Mouse (Mus musculus) neural tube, embryonic 14.5 days (tissue): ENCODE measurements around the gene Cenpt. TPM values are rescaled to one million over a fixed set of nuclear protein-coding genes. Genes with fewer than 3 reads are reported as not detected.

ENCODE experiments used
- ATAC-seq: fragments of 200-750 bp; cut with Nextera tagmentation; 2 replicates; pipeline ENCODE4 v1.8.0; 2017; ENCODE audit warnings: low read depth, mild to moderate bottlenecking, moderate TSS enrichment, moderate library complexity
- H3K27ac ChIP-seq: fragments of 300-500 bp; sonication (generic); 2 replicates; pipeline ENCODE4 v1.5.1; 2014; ENCODE audit warnings: low read depth, mild to moderate bottlenecking, control low read depth, low read length, moderate library complexity, mixed read lengths
- H3K27me3 ChIP-seq: fragments of 300-500 bp; sonication (generic); 2 replicates; pipeline ENCODE4 v1.6.1; 2014; ENCODE audit warnings: low read length; ENCODE audit not compliant: control insufficient read depth, insufficient read depth
- H3K36me3 ChIP-seq: fragments of 300-500 bp; sonication (generic); 2 replicates; pipeline ENCODE4 v1.6.1; 2014; ENCODE audit warnings: low read length, mixed read lengths; ENCODE audit not compliant: control insufficient read depth, insufficient read depth
- H3K4me1 ChIP-seq: fragments of 300-500 bp; sonication (generic); 2 replicates; pipeline ENCODE4 v1.6.1; 2014; ENCODE audit warnings: low read length; ENCODE audit not compliant: control insufficient read depth, insufficient read depth
- H3K4me2 ChIP-seq: fragments of 300-500 bp; sonication (generic); 2 replicates; pipeline ENCODE4 v1.6.1; 2014; ENCODE audit warnings: mild to moderate bottlenecking, low read depth, low read length, control low read depth
- H3K4me3 ChIP-seq: fragments of 300-500 bp; sonication (generic); 2 replicates; pipeline ENCODE4 v1.5.1; 2014; ENCODE audit warnings: low read depth, low read length, control low read depth, mixed read lengths
- H3K9ac ChIP-seq: fragments of 300-500 bp; sonication (generic); replicated peaks from 2 replicates; pipeline ENCODE4 v1.6.1; 2014; ENCODE audit warnings: low read depth, mild to moderate bottlenecking, control low read depth, low read length, mixed read lengths
- H3K9me3 ChIP-seq: fragments of 300-500 bp; sonication (generic); 2 replicates; pipeline ENCODE4 v1.6.1; 2016; ENCODE audit warnings: low read length; ENCODE audit not compliant: control insufficient read depth
- WGBS: fragments of 180-500 bp; shearing (Covaris S2); extraction: QIAGEN DNeasy Blood & Tissue Kit; methylation state at CpG from one replicate; pipeline ENCODE4 v1.1.7; 2014; 5-methylcytosine and 5-hydroxymethylcytosine counted together
- polyA plus RNA-seq: library from polyadenylated mRNA; unstranded; fragments of >200 nt; fragmentation: Nextera tagmentation; extraction: Ambion mirVana; gene quantifications from 2 replicates; pipeline ENCODE4 v1.2.1, GENCODE M21; 2014

Gene Cenpt
- polyA plus RNA-seq, 1 experiment from 2014 or later = 51.4 TPM

GRCm38 (mm10) chr8:105813241-105813640 is 39.8 kb downstream of the Cenpt start:
- Histone ChIP-seq H3K4me2 (no peak overlapping the region), H3K27me3 (no peaks in the 10 kb centered on the region), H3K9me3 (no peaks in the 10 kb centered on the region), H3K27ac (no peak overlapping the region), H3K4me1 (no peaks in the 10 kb centered on the region), H3K9ac (no peak overlapping the region), H3K36me3 (no peaks in the 10 kb centered on the region), H3K4me3 (no peak overlapping the region)
- ATAC-seq = no peak
- over 99% methylated on average over 6 of the region's 6 CpGs for WGBS

- Histone ChIP-seq H3K27ac (no peak overlapping the region), H3K9ac (no peak overlapping the region), H3K4me1 (0 out of 2 replicates have a peak, but pooled peaks cover 2% of the 10 kb centered on the region), H3K36me3 (no peaks in the 10 kb centered on the region), H3K27me3 (no peaks in the 10 kb centered on the region), H3K4me3 (no peak overlapping the region), H3K4me2 (no peak overlapping the region), H3K9me3 (no peaks in the 10 kb centered on the region)
- no peak for ATAC-seq
- 90% methylated on average over 5 of the region's 5 CpGs for WGBS
Observed at GRCm38 (mm10) chr8:105812511-105812910, 40.6 kb downstream of the Cenpt start.

GRCm38 (mm10) chr8:105811543-105811942 is 41.5 kb downstream of the Cenpt start:
- Histone ChIP-seq H3K4me2 (no peak overlapping the region), H3K9ac (no peak overlapping the region), H3K36me3 (no peaks in the 10 kb centered on the region), H3K4me1 (0 out of 2 replicates have a peak, but pooled peaks cover 2% of the 10 kb centered on the region), H3K27me3 (no peaks in the 10 kb centered on the region), H3K9me3 (no peaks in the 10 kb centered on the region), H3K4me3 (no peak overlapping the region), H3K27ac (no peak overlapping the region)
- ATAC-seq = no peak
- 85% methylated on average over 3 of the region's 3 CpGs for WGBS

GRCm38 (mm10) chr8:105811061-105811460 is 42.0 kb downstream of the Cenpt start:
- H3K4me1 ChIP-seq = 0 out of 2 replicates have a peak, but pooled peaks cover 2% of the 10 kb centered on the region
- no peaks in the 10 kb centered on the region for H3K36me3 ChIP-seq
- H3K27me3 ChIP-seq = no peaks in the 10 kb centered on the region
- no peaks in the 10 kb centered on the region for H3K9me3 ChIP-seq
- H3K4me3 ChIP-seq = no peak overlapping the region
- ATAC-seq = no peak
- no peak overlapping the region for H3K9ac ChIP-seq
- 88% methylated on average over 10 of the region's 10 CpGs for WGBS
- no peak overlapping the region for H3K4me2 ChIP-seq
- no peak overlapping the region for H3K27ac ChIP-seq

- H3K27ac ChIP-seq = no peak overlapping the region
Observed at GRCm38 (mm10) chr8:105810245-105810786, 42.8 kb downstream of the Cenpt start.

GRCm38 (mm10) chr8:105808480-105808879 is 44.6 kb downstream of the Cenpt start:
- no peak overlapping the region for H3K4me2 ChIP-seq
- H3K27me3 ChIP-seq = no peaks in the 10 kb centered on the region
- no peak for ATAC-seq
- 95% methylated on average over 2 of the region's 2 CpGs for WGBS
- no peak overlapping the region for H3K4me3 ChIP-seq
- H3K4me1 ChIP-seq = 0 out of 2 replicates have a peak, but pooled peaks cover 2% of the 10 kb centered on the region
- peaks cover 6% of the 10 kb centered on the region; the same call in 1 of the 2 replicates for H3K36me3 ChIP-seq
- no peaks in the 10 kb centered on the region for H3K9me3 ChIP-seq
- no peak overlapping the region for H3K27ac ChIP-seq
- no peak overlapping the region for H3K9ac ChIP-seq

More at GRCm38 (mm10) chr8:105810245-105810786, 42.8 kb downstream of the Cenpt start:
- Histone ChIP-seq H3K27me3 (no peaks in the 10 kb centered on the region), H3K9ac (no peak overlapping the region), H3K36me3 (no peaks in the 10 kb centered on the region), H3K4me2 (no peak overlapping the region), H3K4me1 (0 out of 2 replicates have a peak, but pooled peaks cover 2% of the 10 kb centered on the region), H3K9me3 (no peaks in the 10 kb centered on the region), H3K4me3 (no peak overlapping the region)
- 90% methylated on average over 6 of the region's 6 CpGs for WGBS
- ATAC-seq = no peak

- H3K4me3 ChIP-seq = no peak overlapping the region
- H3K27me3 ChIP-seq = no peaks in the 10 kb centered on the region
- no peak overlapping the region for H3K27ac ChIP-seq
- ATAC-seq = no peak
- H3K36me3 ChIP-seq = peaks cover 6% of the 10 kb centered on the region; the same call in 1 of the 2 replicates
- 0 out of 2 replicates have a peak, but pooled peaks cover 2% of the 10 kb centered on the region for H3K4me1 ChIP-seq
- H3K9ac ChIP-seq = no peak overlapping the region
- no peak overlapping the region for H3K4me2 ChIP-seq
- 89% methylated on average over 5 of the region's 5 CpGs for WGBS
- H3K9me3 ChIP-seq = no peaks in the 10 kb centered on the region
Observed at GRCm38 (mm10) chr8:105807766-105808165, 45.3 kb downstream of the Cenpt start.

- no peak overlapping the region for H3K4me2 ChIP-seq
- H3K27me3 ChIP-seq = no peaks in the 10 kb centered on the region
- WGBS = 73% methylated on average over 1 of the region's 1 CpGs
- H3K36me3 ChIP-seq = peaks cover 6% of the 10 kb centered on the region; the same call in 1 of the 2 replicates
- no peak overlapping the region for H3K9ac ChIP-seq
- 0 out of 2 replicates have a peak, but pooled peaks cover 2% of the 10 kb centered on the region for H3K4me1 ChIP-seq
- H3K9me3 ChIP-seq = no peaks in the 10 kb centered on the region
- no peak for ATAC-seq
- H3K27ac ChIP-seq = no peak overlapping the region
- H3K4me3 ChIP-seq = no peak overlapping the region
Observed at GRCm38 (mm10) chr8:105805964-105806363, 47.1 kb downstream of the Cenpt start.

- H3K4me3 ChIP-seq = no peak overlapping the region
- H3K4me1 ChIP-seq = 0 out of 2 replicates have a peak, but pooled peaks cover 2% of the 10 kb centered on the region
- H3K9ac ChIP-seq = no peak overlapping the region
- no peak for ATAC-seq
- H3K4me2 ChIP-seq = no peak overlapping the region
- peaks cover 6% of the 10 kb centered on the region; the same call in 1 of the 2 replicates for H3K36me3 ChIP-seq
- H3K9me3 ChIP-seq = no peaks in the 10 kb centered on the region
- no peaks in the 10 kb centered on the region for H3K27me3 ChIP-seq
- H3K27ac ChIP-seq = no peak overlapping the region
- 69% methylated on average over 3 of the region's 3 CpGs for WGBS
Observed at GRCm38 (mm10) chr8:105805346-105805745, 47.7 kb downstream of the Cenpt start.
